Mouse (Mus musculus): ENCODE data around the gene Col6a4. TPM values are rescaled to one million over a fixed set of nuclear protein-coding genes. Genes with fewer than 3 reads are reported as not detected.
A peak's percentile ranks its signal among the peaks of the same experiment; 100 is the strongest.

Gene Col6a4
- polyA plus RNA-seq, 1 experiment from 2014 or later: 0.22 TPM

- H3K36me3 ChIP-seq: no peaks in the 10 kb centered on the region
- H3K27me3 ChIP-seq: no peaks in the 10 kb centered on the region
- WGBS: 17% methylated on average over 10 of the region's 10 CpGs
- peaks cover 9% of the 10 kb centered on the region; the same call in 1 of the 2 replicates for H3K4me1 ChIP-seq (replicated peaks)
- H3K27ac ChIP-seq (replicated peaks): peak overlapping the region; percentile 42
- no peaks in the 10 kb centered on the region for H3K9me3 ChIP-seq
- H3K9ac ChIP-seq: 0 out of 2 replicates have a peak overlapping the region, but pooled peaks have one; percentile 52
- H3K4me3 ChIP-seq: no peak overlapping the region
- peak; percentile 65 for ATAC-seq (ENCODE audit: low read depth)
- peak overlapping the region; percentile 40 for H3K4me2 ChIP-seq
These were observed 111.6 kb downstream of the Col6a4 start for GRCm38 (mm10) chr9:105984931-105985519.

- Histone ChIP-seq H3K4me1 (replicated peaks) (no peaks in the 10 kb centered on the region), H3K4me3 (no peak overlapping the region), H3K9me3 (no peaks in the 10 kb centered on the region), H3K27ac (replicated peaks) (no peak overlapping the region), H3K4me2 (no peak overlapping the region), H3K9ac (no peak overlapping the region), H3K36me3 (no peaks in the 10 kb centered on the region), H3K27me3 (peaks cover 23% of the 10 kb centered on the region)
- ATAC-seq (ENCODE audit: low read depth): no peak
- 90% methylated on average over 8 of the region's 8 CpGs for WGBS
These were observed 118.1 kb downstream of the Col6a4 start for GRCm38 (mm10) chr9:105978479-105978878.

DNA sequence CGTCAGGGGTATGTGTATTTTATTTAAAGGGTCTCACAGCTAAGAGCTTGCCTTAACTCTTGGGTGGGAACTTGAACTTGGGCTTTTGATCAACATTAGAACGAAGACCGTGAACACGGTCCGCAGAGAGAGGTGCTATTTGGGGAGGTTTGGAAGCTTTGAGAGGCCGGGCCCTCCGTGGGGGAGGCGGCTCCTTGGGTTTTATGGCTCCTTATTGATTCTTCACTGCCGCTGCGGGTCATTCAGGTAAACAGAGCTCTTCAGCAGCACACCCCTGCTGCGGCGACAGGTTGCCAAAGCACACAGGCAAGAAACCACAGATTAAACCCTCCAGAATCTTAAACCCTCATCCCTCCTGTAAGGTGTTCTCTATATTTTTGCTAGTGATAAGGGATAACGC is 119.7 kb downstream of the Col6a4 start:
- ATAC-seq (ENCODE audit: low read depth): no peak
- Histone ChIP-seq H3K9ac (no peak overlapping the region), H3K4me1 (replicated peaks) (no peaks in the 10 kb centered on the region), H3K27me3 (peaks cover 23% of the 10 kb centered on the region), H3K27ac (replicated peaks) (no peak overlapping the region), H3K4me3 (no peak overlapping the region), H3K36me3 (no peaks in the 10 kb centered on the region), H3K9me3 (no peaks in the 10 kb centered on the region), H3K4me2 (no peak overlapping the region)
- WGBS: 6% methylated on average over 13 of the region's 13 CpGs

DNA sequence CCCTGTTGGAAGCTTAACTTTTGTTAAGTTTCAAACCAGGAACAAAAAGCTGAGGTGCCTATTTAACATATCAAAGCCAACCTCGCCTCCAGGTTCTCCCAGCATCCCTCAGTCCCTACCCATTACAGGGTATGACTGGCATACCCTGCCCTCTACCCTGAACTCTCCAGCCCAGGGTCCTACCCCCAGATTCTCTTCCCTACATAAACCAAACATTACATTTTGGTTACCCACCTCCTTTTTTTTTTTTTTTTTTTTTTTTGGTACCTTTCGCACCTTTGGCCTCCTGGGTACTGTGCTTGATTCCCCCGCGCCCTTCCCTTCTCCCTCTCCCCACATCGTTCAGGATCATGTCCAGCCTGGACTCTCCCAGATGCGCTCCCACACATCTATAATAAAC is 120.3 kb downstream of the Col6a4 start:
- no peak overlapping the region for H3K4me2 ChIP-seq
- no peaks in the 10 kb centered on the region for H3K4me1 ChIP-seq (replicated peaks)
- H3K27me3 ChIP-seq: peaks cover 23% of the 10 kb centered on the region
- WGBS: 48% methylated on average over 6 of the region's 6 CpGs
- ATAC-seq (ENCODE audit: low read depth): no peak
- H3K9me3 ChIP-seq: no peaks in the 10 kb centered on the region
- H3K36me3 ChIP-seq: no peaks in the 10 kb centered on the region
- no peak overlapping the region for H3K27ac ChIP-seq (replicated peaks)
- H3K9ac ChIP-seq: no peak overlapping the region
- H3K4me3 ChIP-seq: no peak overlapping the region

DNA sequence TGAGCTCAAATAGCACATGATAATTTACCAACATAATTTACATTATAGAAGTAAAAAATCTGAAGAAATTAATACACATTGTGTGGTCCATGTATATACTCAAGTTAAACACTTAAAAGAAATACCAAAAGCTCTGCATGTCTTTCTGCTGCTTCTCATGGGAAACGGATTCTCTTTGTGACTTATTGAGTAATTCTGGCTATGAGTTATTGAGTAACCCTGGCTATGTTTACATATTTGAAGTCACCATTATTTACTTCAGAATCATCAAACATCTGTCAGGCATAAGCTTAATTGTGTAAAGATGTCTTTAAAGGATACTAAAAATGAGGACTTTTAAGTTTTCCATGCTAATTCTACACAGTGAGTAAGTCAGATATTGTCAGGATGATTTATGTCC is 122.8 kb downstream of the Col6a4 start:
- no peak for ATAC-seq (ENCODE audit: low read depth)
- Histone ChIP-seq H3K4me2 (no peak overlapping the region), H3K36me3 (no peaks in the 10 kb centered on the region), H3K27me3 (peaks cover 23% of the 10 kb centered on the region), H3K9me3 (no peaks in the 10 kb centered on the region), H3K4me3 (no peak overlapping the region), H3K4me1 (replicated peaks) (no peaks in the 10 kb centered on the region), H3K9ac (no peak overlapping the region), H3K27ac (replicated peaks) (no peak overlapping the region)
- WGBS: 89% methylated on average over 1 of the region's 1 CpGs

- Histone ChIP-seq H3K27me3 (peaks cover 12% of the 10 kb centered on the region), H3K9ac (no peak overlapping the region), H3K4me2 (no peak overlapping the region), H3K4me1 (replicated peaks) (no peaks in the 10 kb centered on the region), H3K9me3 (no peaks in the 10 kb centered on the region), H3K27ac (replicated peaks) (no peak overlapping the region), H3K4me3 (no peak overlapping the region), H3K36me3 (no peaks in the 10 kb centered on the region)
- 89% methylated on average over 3 of the region's 3 CpGs for WGBS
- ATAC-seq (ENCODE audit: low read depth): no peak
These were observed 124.6 kb downstream of the Col6a4 start for GRCm38 (mm10) chr9:105972031-105972430.

- no peak for ATAC-seq (ENCODE audit: low read depth)
- Histone ChIP-seq H3K4me3 (no peak overlapping the region), H3K4me2 (no peak overlapping the region), H3K27me3 (peaks cover 7% of the 10 kb centered on the region), H3K9me3 (no peaks in the 10 kb centered on the region), H3K9ac (no peak overlapping the region), H3K27ac (replicated peaks) (no peak overlapping the region), H3K4me1 (replicated peaks) (no peaks in the 10 kb centered on the region), H3K36me3 (no peaks in the 10 kb centered on the region)
- WGBS: 92% methylated on average over 14 of the region's 14 CpGs
These were observed 125.2 kb downstream of the Col6a4 start for GRCm38 (mm10) chr9:105971351-105971894.

DNA sequence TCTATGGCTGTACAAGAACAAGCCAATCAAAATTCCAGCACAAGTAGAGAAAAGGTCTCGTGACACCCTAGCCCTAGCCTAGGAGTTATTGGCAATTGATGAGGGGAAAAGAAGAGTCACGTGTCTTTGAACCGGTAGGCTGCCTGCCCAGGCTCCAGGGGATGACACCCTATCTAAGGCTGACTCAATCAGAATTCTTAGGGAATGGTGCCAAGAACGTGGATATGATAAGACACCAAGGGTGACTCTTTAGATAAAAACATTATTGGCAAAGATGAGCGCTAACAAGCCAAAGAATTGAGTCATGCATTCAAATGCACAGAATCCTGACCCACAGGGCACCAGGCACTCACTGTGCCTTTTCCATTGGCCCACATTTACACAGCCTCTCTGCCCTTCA is 125.7 kb downstream of the Col6a4 start:
- WGBS: 87% methylated on average over 5 of the region's 5 CpGs
- Histone ChIP-seq H3K36me3 (no peaks in the 10 kb centered on the region), H3K4me2 (no peak overlapping the region), H3K27me3 (peaks cover 2% of the 10 kb centered on the region), H3K9ac (no peak overlapping the region), H3K9me3 (no peaks in the 10 kb centered on the region), H3K4me1 (replicated peaks) (no peaks in the 10 kb centered on the region), H3K27ac (replicated peaks) (no peak overlapping the region), H3K4me3 (no peak overlapping the region)
- ATAC-seq (ENCODE audit: low read depth): no peak

DNA sequence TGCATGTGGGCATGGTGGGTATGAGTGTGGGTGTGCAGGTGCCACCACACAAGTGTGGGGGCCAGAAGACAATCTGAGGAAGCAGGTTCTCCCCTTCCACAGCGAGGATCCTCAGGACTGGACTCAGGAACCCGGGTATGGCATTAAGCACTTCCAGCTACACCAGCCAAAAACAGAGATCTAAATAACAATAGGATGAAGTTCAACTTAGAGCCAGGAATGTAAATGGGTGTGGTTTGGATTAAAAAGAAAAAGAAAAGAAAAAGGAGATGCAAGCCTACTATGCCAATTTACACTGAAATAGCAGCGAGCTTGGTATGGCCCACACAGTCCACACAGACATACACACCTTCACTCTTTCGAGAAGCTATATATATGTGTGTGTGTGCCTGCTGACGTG is 128.6 kb downstream of the Col6a4 start:
- H3K4me1 ChIP-seq (replicated peaks): no peaks in the 10 kb centered on the region
- WGBS: 79% methylated on average over 5 of the region's 5 CpGs
- H3K9ac ChIP-seq: no peak overlapping the region
- ATAC-seq (ENCODE audit: low read depth): no peak
- H3K36me3 ChIP-seq: no peaks in the 10 kb centered on the region
- H3K4me3 ChIP-seq: no peak overlapping the region
- H3K9me3 ChIP-seq: no peaks in the 10 kb centered on the region
- H3K4me2 ChIP-seq: no peak overlapping the region
- no peaks in the 10 kb centered on the region; the same call in 1 of the 2 replicates for H3K27me3 ChIP-seq
- no peak overlapping the region for H3K27ac ChIP-seq (replicated peaks)

GRCm38 (mm10) chr9:105960533-105960932 is 136.1 kb downstream of the Col6a4 start, which contains the start of gene Col6a5:
Gene Col6a5 (minus strand): TSS chr9:105960643.
- Histone ChIP-seq H3K36me3 (no peaks in the 10 kb centered on the region), H3K4me1 (replicated peaks) (0 out of 2 replicates have a peak, but pooled peaks cover 5% of the 10 kb centered on the region), H3K4me3 (no peak within 1 kb of the TSS), H3K27ac (replicated peaks) (no peak within 1 kb of the TSS), H3K9me3 (no peaks in the 10 kb centered on the region), H3K27me3 (peaks cover 9% of the 10 kb centered on the region), H3K4me2 (no peak within 1 kb of the TSS), H3K9ac (no peak within 1 kb of the TSS)
- no peak for ATAC-seq (ENCODE audit: low read depth)
- 14% methylated on average over 13 of the region's 13 CpGs for whole genome bisulfite sequencing

- no peak for ATAC-seq (ENCODE audit: low read depth)
- Histone ChIP-seq H3K4me3 (no peak overlapping the region), H3K9me3 (no peaks in the 10 kb centered on the region), H3K9ac (no peak overlapping the region), H3K27ac (replicated peaks) (no peak overlapping the region), H3K4me1 (replicated peaks) (0 out of 2 replicates have a peak, but pooled peaks cover 5% of the 10 kb centered on the region), H3K4me2 (no peak overlapping the region), H3K36me3 (no peaks in the 10 kb centered on the region), H3K27me3 (peaks cover 9% of the 10 kb centered on the region)
- WGBS: 61% methylated on average over 1 of the region's 1 CpGs
These were observed 137.5 kb downstream of the Col6a4 start for GRCm38 (mm10) chr9:105959116-105959515.

DNA sequence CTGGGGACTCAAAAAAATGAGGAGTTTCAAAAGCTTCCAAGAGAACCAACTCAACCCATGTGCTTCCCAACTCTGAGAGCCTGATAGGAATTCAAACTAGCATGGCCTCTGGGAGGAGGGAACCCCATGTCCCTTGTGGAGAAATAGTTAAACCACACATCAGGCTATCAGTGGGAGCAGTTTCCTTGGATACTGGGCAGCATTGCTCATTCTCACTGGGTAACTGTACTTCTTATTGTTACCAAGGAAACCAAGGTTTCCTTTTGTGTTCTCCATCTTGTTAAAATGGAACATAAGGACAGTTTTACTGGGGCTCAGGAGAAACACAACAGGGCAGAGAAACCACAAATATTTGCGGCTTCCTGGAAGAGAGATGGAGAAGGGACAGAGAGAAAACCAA is 146.8 kb downstream of the Col6a4 start:
- ATAC-seq (ENCODE audit: low read depth): no peak; the same call in 1 of the 2 replicates
- Histone ChIP-seq H3K9me3 (no peaks in the 10 kb centered on the region), H3K4me3 (no peak overlapping the region), H3K9ac (no peak overlapping the region), H3K27me3 (no peaks in the 10 kb centered on the region), H3K36me3 (no peaks in the 10 kb centered on the region), H3K27ac (replicated peaks) (no peak overlapping the region), H3K4me2 (no peak overlapping the region), H3K4me1 (replicated peaks) (0 out of 2 replicates have a peak, but pooled peaks cover 6% of the 10 kb centered on the region)
- WGBS: 77% methylated on average over 1 of the region's 1 CpGs

GRCm38 (mm10) chr9:105947577-105947976 is 149.0 kb downstream of the Col6a4 start:
- H3K27me3 ChIP-seq: no peaks in the 10 kb centered on the region
- no peak overlapping the region for H3K27ac ChIP-seq (replicated peaks)
- H3K9me3 ChIP-seq: no peaks in the 10 kb centered on the region
- no peaks in the 10 kb centered on the region for H3K36me3 ChIP-seq
- no peak overlapping the region for H3K4me3 ChIP-seq
- no peak overlapping the region for H3K9ac ChIP-seq
- 0 out of 2 replicates have a peak, but pooled peaks cover 6% of the 10 kb centered on the region for H3K4me1 ChIP-seq (replicated peaks)
- WGBS: 83% methylated on average over 3 of the region's 3 CpGs
- no peak for ATAC-seq (ENCODE audit: low read depth)
- H3K4me2 ChIP-seq: no peak overlapping the region
